Mouse (Mus musculus) midbrain, embryonic 15.5 days (tissue): ENCODE data around the gene Zfp771. TPM values are rescaled to one million over a fixed set of nuclear protein-coding genes. Genes with fewer than 3 reads are reported as not detected.
A peak's percentile ranks its signal among the peaks of the same experiment; 100 is the strongest.

ENCODE experiments used
- ATAC-seq: fragments of 200-750 bp; cut with Nextera tagmentation; replicated peaks from 2 replicates; pipeline ENCODE4 v1.8.0; 2017; ENCODE audit warnings: moderate TSS enrichment
- H3K27ac ChIP-seq: fragments of 300-500 bp; sonication (generic); 2 replicates; pipeline ENCODE4 v1.5.1; 2015; ENCODE audit warnings: mild to moderate bottlenecking, inconsistent platforms
- H3K27me3 ChIP-seq: fragments of 300-500 bp; sonication (generic); replicated peaks from 2 replicates; pipeline ENCODE4 v1.6.1; 2015; ENCODE audit warnings: inconsistent platforms
- H3K36me3 ChIP-seq: fragments of 300-500 bp; sonication (generic); replicated peaks from 2 replicates; pipeline ENCODE4 v1.6.1; 2015; ENCODE audit warnings: inconsistent platforms
- H3K4me1 ChIP-seq: fragments of 300-500 bp; sonication (generic); 2 replicates; pipeline ENCODE4 v1.6.1; 2015; ENCODE audit warnings: inconsistent platforms
- H3K4me2 ChIP-seq: fragments of 300-500 bp; sonication (generic); 2 replicates; pipeline ENCODE4 v1.6.1; 2015; ENCODE audit warnings: inconsistent platforms, mild to moderate bottlenecking, moderate library complexity
- H3K4me3 ChIP-seq: fragments of 300-500 bp; sonication (generic); 2 replicates; pipeline ENCODE4 v1.5.1; 2015; ENCODE audit warnings: mild to moderate bottlenecking, inconsistent platforms
- H3K9ac ChIP-seq: fragments of 300-500 bp; sonication (generic); 2 replicates; pipeline ENCODE4 v1.6.1; 2015; ENCODE audit warnings: mild to moderate bottlenecking, inconsistent platforms
- H3K9me3 ChIP-seq: fragments of 300-500 bp; sonication (generic); 2 replicates; pipeline ENCODE4 v1.6.1; 2016; ENCODE audit warnings: inconsistent platforms
- WGBS: fragments of 180-500 bp; shearing (Covaris S2); methylation state at CpG from one replicate; pipeline ENCODE4 v1.1.7; 2015; ENCODE audit warnings: mixed read lengths; 5-methylcytosine and 5-hydroxymethylcytosine counted together
- polyA plus RNA-seq: library from polyadenylated mRNA; unstranded; fragments of >200 nt; fragmentation: Nextera tagmentation; extraction: Ambion mirVana; gene quantifications from 2 replicates; pipeline ENCODE4 v1.2.1, GENCODE M21; 2015

The Zfp771 gene
- polyA plus RNA-seq, 1 experiment from 2014 or later: 72.0 TPM

DNA sequence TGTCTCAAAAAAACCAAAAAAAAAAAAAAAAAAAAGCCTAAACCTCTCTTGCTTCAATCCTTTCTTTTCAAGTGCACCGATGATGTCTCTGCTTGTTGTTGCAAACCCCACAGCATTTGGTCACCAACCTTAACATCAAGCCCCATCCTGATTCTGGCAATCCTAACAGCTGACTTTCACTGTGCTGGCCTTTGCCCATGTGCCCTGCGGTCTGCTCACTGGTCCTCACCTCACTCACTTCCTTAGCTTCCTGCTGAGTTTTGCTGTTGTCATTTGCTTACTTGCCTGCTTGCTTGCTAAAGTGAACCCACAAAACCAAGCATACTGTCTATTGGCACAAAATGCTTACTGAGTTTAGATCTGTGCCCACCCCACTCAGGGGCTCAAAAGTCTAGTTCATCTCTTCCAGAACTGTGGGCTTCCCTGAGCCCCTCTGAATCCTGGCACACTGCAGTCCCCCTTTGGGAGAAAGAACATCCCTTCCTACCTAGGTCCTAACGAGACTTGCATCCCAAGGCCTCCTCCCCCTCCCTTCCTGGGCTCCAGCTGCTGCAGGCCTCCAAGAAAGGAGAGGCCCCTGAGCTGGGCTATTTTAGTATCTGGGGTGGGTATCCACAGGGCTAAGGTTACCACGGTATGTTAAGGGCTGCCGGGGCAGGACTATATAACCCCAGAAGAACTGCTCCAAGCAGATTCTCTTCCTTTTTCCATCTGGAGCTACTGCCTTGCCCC lies 32.9 kb upstream of the Zfp771 start:
- H3K27ac ChIP-seq: no peak overlapping the region
- H3K27me3 ChIP-seq: 0 out of 2 replicates have a peak, but pooled peaks cover 4% of the 10 kb centered on the region
- no peaks in the 10 kb centered on the region for H3K9me3 ChIP-seq
- H3K4me1 ChIP-seq: peaks cover 33% of the 10 kb centered on the region
- no peak overlapping the region for H3K4me3 ChIP-seq
- no peak overlapping the region for H3K4me2 ChIP-seq
- no peak for ATAC-seq
- no peak overlapping the region for H3K9ac ChIP-seq
- WGBS: 74% methylated on average over 5 of the region's 5 CpGs
- H3K36me3 ChIP-seq: no peaks in the 10 kb centered on the region

GRCm38 (mm10) chr7:127212432-127213250 lies 31.4 kb upstream of the Zfp771 start:
- Histone ChIP-seq H3K9me3 (no peaks in the 10 kb centered on the region), H3K4me1 (peaks cover 18% of the 10 kb centered on the region), H3K4me3 (no peak overlapping the region), H3K27ac (no peak overlapping the region), H3K9ac (no peak overlapping the region), H3K27me3 (0 out of 2 replicates have a peak, but pooled peaks cover 4% of the 10 kb centered on the region), H3K36me3 (no peaks in the 10 kb centered on the region), H3K4me2 (no peak overlapping the region)
- ATAC-seq: no peak
- WGBS: 88% methylated on average over 12 of the region's 12 CpGs

DNA sequence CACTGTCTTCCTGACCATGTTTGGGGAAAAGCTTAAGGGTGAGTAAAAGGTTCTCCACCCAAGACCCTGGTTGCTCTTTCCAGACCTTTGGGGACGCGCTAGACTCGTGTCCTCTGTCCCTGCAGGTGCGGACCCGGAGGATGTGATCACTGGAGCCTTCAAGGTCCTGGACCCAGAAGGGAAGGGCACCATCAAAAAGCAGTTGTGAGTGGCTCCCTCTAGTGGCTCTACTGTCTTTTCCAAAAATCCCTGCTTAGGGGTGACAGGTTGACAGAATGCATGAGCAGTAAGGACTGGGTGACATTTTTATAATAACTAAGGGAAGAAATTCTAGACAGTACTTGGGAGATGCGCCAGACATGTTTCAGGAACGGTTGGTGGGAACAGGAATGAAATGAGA lies 30.6 kb upstream of the Zfp771 start:
- no peak for ATAC-seq
- Histone ChIP-seq H3K9ac (no peak overlapping the region), H3K4me2 (no peak overlapping the region), H3K9me3 (no peaks in the 10 kb centered on the region), H3K27ac (no peak overlapping the region), H3K4me1 (peaks cover 16% of the 10 kb centered on the region), H3K4me3 (no peak overlapping the region), H3K36me3 (no peaks in the 10 kb centered on the region), H3K27me3 (0 out of 2 replicates have a peak, but pooled peaks cover 4% of the 10 kb centered on the region)
- WGBS: 42% methylated on average over 7 of the region's 7 CpGs

- H3K4me2 ChIP-seq: no peak overlapping the region
- peaks cover 16% of the 10 kb centered on the region for H3K4me1 ChIP-seq
- H3K36me3 ChIP-seq: no peaks in the 10 kb centered on the region
- WGBS: 57% methylated on average over 12 of the region's 12 CpGs
- no peak overlapping the region for H3K27ac ChIP-seq
- H3K9me3 ChIP-seq: no peaks in the 10 kb centered on the region
- no peak for ATAC-seq
- 0 out of 2 replicates have a peak, but pooled peaks cover 4% of the 10 kb centered on the region for H3K27me3 ChIP-seq
- H3K4me3 ChIP-seq: no peak overlapping the region
- no peak overlapping the region for H3K9ac ChIP-seq
Observed at GRCm38 (mm10) chr7:127213930-127214329, 30.1 kb upstream of the Zfp771 start.

- 35% methylated on average over 21 of the region's 21 CpGs for WGBS
- H3K9me3 ChIP-seq: no peaks in the 10 kb centered on the region
- H3K4me2 ChIP-seq: 0 out of 2 replicates have a peak overlapping the region, but pooled peaks have one; percentile 47
- 0 out of 2 replicates have a peak, but pooled peaks cover 4% of the 10 kb centered on the region for H3K27me3 ChIP-seq
- ATAC-seq: no peak
- no peaks in the 10 kb centered on the region for H3K36me3 ChIP-seq
- no peak overlapping the region for H3K27ac ChIP-seq
- peaks cover 12% of the 10 kb centered on the region for H3K4me1 ChIP-seq
- no peak overlapping the region for H3K9ac ChIP-seq
- no peak overlapping the region for H3K4me3 ChIP-seq
Observed at GRCm38 (mm10) chr7:127214521-127214920, 29.6 kb upstream of the Zfp771 start.

GRCm38 (mm10) chr7:127214981-127215871 lies 28.8 kb upstream of the Zfp771 start:
- Histone ChIP-seq H3K9me3 (no peaks in the 10 kb centered on the region), H3K27ac (no peak overlapping the region), H3K4me3 (peak overlapping the region; percentile 21; the same call in 1 of the 2 replicates), H3K9ac (0 out of 2 replicates have a peak overlapping the region, but pooled peaks have one; percentile 10), H3K4me2 (peak overlapping the region; percentile 47), H3K36me3 (no peaks in the 10 kb centered on the region), H3K27me3 (0 out of 2 replicates have a peak, but pooled peaks cover 4% of the 10 kb centered on the region), H3K4me1 (peaks cover 7% of the 10 kb centered on the region; the same call in 1 of the 2 replicates)
- ATAC-seq: no peak
- 30% methylated on average over 33 of the region's 33 CpGs for WGBS

DNA sequence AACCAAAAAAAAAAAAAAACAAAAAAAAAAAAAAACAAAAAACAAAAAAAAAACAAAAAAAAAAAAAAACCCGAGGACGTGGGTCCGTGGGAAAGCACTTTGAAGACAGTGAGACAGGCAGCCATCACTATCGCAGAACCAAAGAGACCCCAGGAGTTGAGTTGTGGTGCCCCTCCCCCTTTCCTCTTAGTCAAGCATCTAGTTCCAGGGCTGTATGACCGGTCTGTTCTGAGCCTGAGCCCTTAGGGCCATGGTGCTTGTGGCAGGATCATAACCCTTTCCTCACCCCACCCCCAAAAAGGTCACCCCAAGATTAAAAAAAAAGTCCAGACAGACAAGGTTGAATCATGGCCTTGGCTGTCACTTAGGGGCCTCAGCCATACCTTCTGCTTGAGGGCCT lies 27.8 kb upstream of the Zfp771 start:
- Histone ChIP-seq H3K4me1 (peaks cover 7% of the 10 kb centered on the region; the same call in 1 of the 2 replicates), H3K4me3 (no peak overlapping the region), H3K27me3 (0 out of 2 replicates have a peak, but pooled peaks cover 4% of the 10 kb centered on the region), H3K4me2 (no peak overlapping the region), H3K27ac (no peak overlapping the region), H3K36me3 (no peaks in the 10 kb centered on the region), H3K9me3 (no peaks in the 10 kb centered on the region), H3K9ac (no peak overlapping the region)
- ATAC-seq: no peak
- WGBS: 78% methylated on average over 5 of the region's 5 CpGs

- Histone ChIP-seq H3K4me1 (peaks cover 7% of the 10 kb centered on the region; the same call in 1 of the 2 replicates), H3K27me3 (0 out of 2 replicates have a peak, but pooled peaks cover 4% of the 10 kb centered on the region), H3K9ac (no peak overlapping the region), H3K4me2 (no peak overlapping the region), H3K36me3 (no peaks in the 10 kb centered on the region), H3K9me3 (no peaks in the 10 kb centered on the region), H3K27ac (no peak overlapping the region), H3K4me3 (no peak overlapping the region)
- ATAC-seq: no peak
- 88% methylated on average over 6 of the region's 6 CpGs for WGBS
Observed at GRCm38 (mm10) chr7:127217475-127217874, 26.6 kb upstream of the Zfp771 start.

DNA sequence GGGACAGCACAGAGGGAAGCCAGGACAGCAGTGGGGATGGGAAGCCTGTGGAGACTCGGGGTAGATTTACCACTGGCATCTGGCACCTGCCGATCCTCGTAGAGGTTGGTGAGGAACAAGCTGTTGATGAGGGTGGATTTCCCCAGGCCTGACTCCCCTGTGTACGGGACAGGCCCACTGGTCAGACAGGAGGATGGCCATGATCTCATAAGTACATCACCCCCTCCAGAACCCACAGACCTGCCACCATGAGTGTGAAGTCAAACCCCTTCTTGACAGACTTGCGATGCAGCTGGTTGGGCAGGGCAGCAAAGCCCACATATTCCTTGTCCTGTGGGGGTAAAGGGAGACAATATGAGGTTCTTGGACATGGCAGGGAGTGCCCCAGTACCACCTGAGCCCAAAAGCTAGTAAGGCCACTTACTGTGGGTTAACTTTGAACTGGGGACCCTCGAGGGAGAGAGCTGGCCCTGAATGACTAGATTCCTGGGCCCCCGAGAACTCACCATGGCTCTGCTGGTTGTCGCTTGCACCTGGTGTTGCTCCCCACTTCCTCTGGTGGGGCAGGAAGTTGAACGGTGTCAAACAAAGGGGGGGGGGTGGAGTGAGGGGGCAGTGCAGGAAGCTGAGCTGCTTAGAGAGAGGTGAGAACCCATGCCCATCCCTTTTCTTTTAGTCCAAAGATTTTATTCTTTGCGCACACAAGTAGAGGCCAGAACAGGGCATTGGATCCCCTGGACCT lies 26.0 kb upstream of the Zfp771 start:
- no peak overlapping the region for H3K4me3 ChIP-seq
- WGBS: 82% methylated on average over 10 of the region's 10 CpGs
- ATAC-seq: no peak

GRCm38 (mm10) chr7:127218670-127219069 lies 25.4 kb upstream of the Zfp771 start:
- no peak overlapping the region for H3K4me3 ChIP-seq
- no peak overlapping the region for H3K9ac ChIP-seq
- no peak for ATAC-seq
- no peak overlapping the region for H3K27ac ChIP-seq
- H3K4me1 ChIP-seq: peaks cover 7% of the 10 kb centered on the region; the same call in 1 of the 2 replicates
- 95% methylated on average over 4 of the region's 4 CpGs for WGBS
- H3K9me3 ChIP-seq: no peaks in the 10 kb centered on the region
- H3K36me3 ChIP-seq: no peaks in the 10 kb centered on the region
- H3K4me2 ChIP-seq: no peak overlapping the region
- 0 out of 2 replicates have a peak, but pooled peaks cover 4% of the 10 kb centered on the region for H3K27me3 ChIP-seq

More for the DNA sequence above, 26.0 kb upstream of the Zfp771 start:
- Histone ChIP-seq H3K4me2 (no peak overlapping the region), H3K9ac (no peak overlapping the region), H3K36me3 (no peaks in the 10 kb centered on the region), H3K27ac (no peak overlapping the region), H3K4me1 (peaks cover 7% of the 10 kb centered on the region; the same call in 1 of the 2 replicates), H3K9me3 (no peaks in the 10 kb centered on the region), H3K27me3 (0 out of 2 replicates have a peak, but pooled peaks cover 4% of the 10 kb centered on the region)

GRCm38 (mm10) chr7:127220440-127220839 lies 23.6 kb upstream of the Zfp771 start:
- Histone ChIP-seq H3K27ac (no peak overlapping the region), H3K4me1 (no peaks in the 10 kb centered on the region), H3K36me3 (no peaks in the 10 kb centered on the region), H3K9ac (no peak overlapping the region), H3K27me3 (no peaks in the 10 kb centered on the region), H3K4me2 (no peak overlapping the region), H3K4me3 (no peak overlapping the region), H3K9me3 (no peaks in the 10 kb centered on the region)
- WGBS: 84% methylated on average over 6 of the region's 6 CpGs
- no peak for ATAC-seq
